Mouse (Mus musculus): Measurements from ENCODE around the gene Ankrd63.

GRCm38 (mm10) chr2:118687791-118688190, 16.0 kb downstream of the Ankrd63 start:
- TF ChIP-seq GATA1 (IDR thresholded peaks at IDR 0.05; ENCODE audit: borderline replicate concordance, low read length) (no peak), FLI1 (IDR thresholded peaks at IDR 0.05; ENCODE audit: low read length) (no peak)
